Mouse (Mus musculus) cerebellum, adult (tissue): Measurements from ENCODE around the gene Rfc4.

Experiments used
- ATAC-seq: cut with Nextera tagmentation; 2 replicates; pipeline ENCODE4 v1.9.2; 2017; ENCODE audit warnings: mild to moderate bottlenecking, moderate library complexity, mixed read lengths; ENCODE audit not compliant: insufficient number of reproducible peaks, low FRiP score, low TSS enrichment

Rfc4 gene

GRCm38 (mm10) chr16:23136406-23136970, 9.0 kb upstream of the Rfc4 start:
- ATAC-seq, result no peak

DNA sequence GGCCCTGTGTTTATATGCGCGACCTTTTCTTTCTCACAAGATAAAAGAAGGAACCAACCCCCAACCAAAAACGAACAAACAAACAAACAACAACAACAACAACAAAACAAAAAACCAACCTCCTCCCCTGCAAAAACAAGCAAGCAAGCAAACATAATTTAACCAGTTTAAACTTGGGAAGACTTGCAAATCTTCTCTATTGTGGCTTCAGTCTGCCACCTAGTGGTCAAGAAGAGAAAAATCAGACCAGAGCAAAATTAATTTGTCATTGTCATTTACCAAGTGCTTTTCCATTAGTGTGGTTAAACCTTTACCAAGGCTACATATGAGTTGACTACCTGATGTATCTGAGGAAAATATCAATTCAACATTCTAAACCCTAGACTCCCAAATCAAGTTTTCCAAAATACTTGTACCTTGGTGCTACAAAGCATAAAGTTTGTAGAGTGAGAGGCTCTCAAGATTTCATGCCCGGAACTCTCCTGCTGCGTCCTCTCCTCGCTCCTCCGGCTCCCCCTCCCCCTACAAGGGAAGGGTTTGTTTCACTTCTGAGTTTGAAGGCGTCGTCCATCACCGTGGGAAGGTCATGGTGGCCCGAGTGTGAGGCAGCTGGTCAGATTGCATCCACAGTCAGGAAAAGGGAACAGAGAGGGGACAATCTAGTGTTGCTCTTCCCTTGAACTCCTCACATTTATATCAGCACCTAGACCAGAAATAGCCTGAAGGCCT, 8.0 kb upstream of the Rfc4 start:
- no peak for ATAC-seq

- ATAC-seq, result no peak
Observed at GRCm38 (mm10) chr16:23132336-23132735, 4.8 kb upstream of the Rfc4 start.

- no peak for ATAC-seq
Observed at GRCm38 (mm10) chr16:23130303-23130702, 2.8 kb upstream of the Rfc4 start.

- no peak for ATAC-seq
Observed at GRCm38 (mm10) chr16:23127311-23127672, 245 bp downstream of the Rfc4 start.

DNA sequence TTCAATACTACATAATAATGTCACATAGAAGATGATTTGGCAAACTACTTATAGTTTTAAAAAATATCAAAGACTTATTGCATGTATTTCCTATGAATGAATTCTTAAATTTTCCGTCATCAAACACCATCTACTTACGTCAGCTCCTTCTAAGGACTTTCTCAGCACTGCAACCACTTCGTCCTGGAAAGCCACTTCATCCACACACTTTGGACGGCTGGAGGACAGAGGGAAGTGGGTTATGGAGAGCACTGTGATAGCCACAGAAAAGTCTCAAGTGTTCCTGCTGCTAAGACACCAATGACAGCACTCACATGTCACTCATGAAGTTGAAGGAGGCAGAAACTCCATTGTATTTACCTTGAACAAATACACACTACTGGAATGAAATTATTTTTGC, 3.1 kb downstream of the Rfc4 start:
- ATAC-seq, result no peak

DNA sequence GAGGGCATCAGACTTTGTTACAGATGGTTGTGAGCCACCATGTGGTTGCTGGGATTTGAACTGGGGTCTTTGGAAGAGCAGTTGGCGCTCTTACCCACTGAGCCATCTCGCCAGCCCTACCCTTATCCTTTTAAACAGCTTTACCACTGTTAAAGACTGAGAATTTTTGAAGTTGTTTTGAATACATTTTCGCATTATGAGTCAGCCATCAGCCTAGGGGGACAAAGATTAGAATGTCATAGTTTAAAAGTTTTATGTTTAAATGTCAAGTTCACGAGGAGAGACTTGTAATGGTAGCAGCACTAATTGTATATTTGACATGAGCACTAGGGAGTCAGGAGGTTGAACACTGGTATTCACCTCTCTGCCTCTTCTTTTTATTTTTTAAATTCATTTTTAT, 4.4 kb downstream of the Rfc4 start:
- ATAC-seq, result no peak

- no peak for ATAC-seq
Observed at GRCm38 (mm10) chr16:23122446-23122845, 5.1 kb downstream of the Rfc4 start.

- no peak for ATAC-seq
Observed at GRCm38 (mm10) chr16:23117173-23117572, 10.4 kb downstream of the Rfc4 start.

DNA sequence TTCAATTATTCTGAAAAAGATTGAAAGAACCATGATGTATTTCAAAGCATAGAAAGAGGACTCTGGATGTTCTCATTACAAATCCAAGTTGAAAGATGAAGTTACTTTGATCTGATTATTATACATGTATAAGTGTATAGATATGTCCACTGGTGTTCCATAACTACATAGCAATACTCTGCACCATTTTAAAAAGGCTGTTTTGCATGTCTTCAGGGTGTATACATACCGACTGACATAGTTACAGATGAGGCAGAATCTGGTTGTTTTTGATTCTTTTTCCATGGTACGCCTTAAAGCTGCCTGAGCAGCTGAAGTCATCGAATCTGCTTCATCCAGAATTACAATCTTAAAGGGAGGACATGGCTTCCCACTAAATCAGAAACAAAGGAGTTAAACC, 12.1 kb downstream of the Rfc4 start:
- no peak for ATAC-seq

DNA sequence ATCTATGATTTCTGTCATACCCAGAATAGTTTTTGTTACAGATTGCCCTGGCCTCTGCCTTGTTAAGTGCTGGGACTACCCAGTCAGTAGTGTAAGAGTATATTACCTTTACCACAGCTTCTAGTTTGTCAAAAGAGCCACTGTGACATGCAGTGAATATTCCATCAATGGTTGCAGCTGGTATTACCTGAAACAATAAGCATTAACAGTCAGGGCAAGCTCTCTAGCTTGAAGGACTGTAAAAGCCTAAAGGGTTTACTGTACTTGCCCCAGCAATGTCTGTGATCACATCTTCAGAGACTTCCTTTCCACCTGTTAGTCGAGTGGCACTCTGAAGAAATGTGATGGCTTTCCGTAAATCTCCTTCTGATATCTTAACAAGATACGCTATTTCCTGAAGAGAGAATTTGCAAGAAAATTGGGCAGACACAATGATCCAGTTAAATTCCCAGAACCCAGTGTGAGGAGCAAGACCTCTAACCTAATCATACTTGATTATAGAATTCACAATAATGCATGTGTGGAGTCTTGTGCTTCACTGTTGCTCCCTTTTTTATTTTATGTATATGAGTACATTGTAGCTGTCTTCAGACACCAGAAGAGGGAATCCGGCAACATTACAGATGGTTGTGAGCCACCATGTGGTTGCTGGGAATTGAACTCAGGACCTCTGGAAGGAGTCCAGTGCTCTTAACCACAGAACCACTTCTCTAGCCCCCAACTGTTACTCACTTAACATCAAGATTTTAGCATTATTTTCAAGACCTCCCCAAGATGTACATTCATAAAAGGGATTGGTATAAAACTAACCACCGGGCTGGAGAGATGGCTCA, 13.0 kb downstream of the Rfc4 start:
- no peak for ATAC-seq

DNA sequence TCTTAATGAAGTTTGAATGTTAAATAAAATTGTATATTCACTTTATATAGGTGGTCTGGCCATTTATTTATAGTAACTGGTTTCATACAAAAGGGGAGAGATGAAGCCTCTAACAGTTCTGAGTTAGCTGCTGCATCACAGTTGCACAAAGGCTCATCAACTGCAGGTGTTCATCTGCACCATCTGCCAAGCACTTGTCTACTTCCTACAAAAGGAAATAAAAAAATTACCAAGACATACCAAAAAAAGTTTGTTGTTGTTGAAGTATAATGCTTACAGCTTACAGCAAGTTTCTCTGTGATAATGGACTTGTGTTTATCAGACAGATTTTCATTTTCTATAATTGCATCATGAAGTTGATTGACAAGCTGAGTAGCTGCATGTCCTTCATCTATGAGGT, 13.6 kb downstream of the Rfc4 start:
- no peak for ATAC-seq

DNA sequence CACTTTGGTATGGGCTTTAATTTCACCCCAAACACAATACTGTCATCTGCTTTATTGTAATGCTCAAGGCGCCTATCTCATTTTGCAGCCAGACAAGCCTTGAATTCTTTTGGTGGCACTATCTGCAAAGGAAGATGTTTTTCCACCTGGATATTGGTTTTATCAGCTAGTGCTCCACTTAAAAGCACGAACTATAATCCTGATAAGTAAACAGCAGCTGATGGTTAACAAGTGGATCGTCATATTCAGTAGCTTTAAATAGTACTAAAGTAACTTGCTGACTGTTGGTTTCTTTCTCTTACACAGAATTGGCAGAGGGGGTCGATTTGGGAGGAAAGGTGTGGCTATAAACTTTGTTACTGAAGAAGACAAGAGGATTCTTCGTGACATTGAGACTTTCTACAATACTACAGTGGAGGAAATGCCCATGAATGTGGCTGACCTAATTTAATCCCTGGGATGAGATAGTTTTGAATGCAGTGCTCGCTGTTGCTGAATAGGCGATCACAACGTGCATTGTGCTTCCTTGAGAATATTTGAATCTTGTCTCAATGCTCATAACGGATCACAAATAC, 14.6 kb downstream of the Rfc4 start:
- ATAC-seq, result no peak

DNA sequence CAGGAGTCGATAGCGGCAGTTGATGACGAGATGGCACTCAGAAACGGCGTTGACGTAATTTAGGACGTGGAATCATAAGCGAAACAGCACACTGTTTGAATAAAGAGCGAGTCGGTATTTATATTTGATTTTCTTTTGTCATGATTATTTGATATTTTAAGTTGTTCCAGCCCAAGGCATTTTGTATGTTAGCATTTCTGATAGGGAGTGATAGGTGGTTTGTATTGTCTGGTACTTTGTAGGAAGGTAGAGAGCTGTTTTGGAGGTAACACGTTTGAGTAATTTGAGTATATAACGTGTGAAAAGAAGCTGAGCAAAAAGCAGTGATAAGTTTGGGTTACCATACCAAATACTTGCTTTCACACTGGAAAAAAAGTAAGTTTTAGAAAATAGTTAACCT, 15.2 kb downstream of the Rfc4 start:
- no peak for ATAC-seq

GRCm38 (mm10) chr16:23109350-23110280, 17.9 kb downstream of the Rfc4 start:
- ATAC-seq, result no peak

- ATAC-seq, result no peak
Observed at GRCm38 (mm10) chr16:23108943-23109342, 18.6 kb downstream of the Rfc4 start.

GRCm38 (mm10) chr16:23107946-23108759, 19.4 kb downstream of the Rfc4 start:
- peak; percentile 83 for ATAC-seq

DNA sequence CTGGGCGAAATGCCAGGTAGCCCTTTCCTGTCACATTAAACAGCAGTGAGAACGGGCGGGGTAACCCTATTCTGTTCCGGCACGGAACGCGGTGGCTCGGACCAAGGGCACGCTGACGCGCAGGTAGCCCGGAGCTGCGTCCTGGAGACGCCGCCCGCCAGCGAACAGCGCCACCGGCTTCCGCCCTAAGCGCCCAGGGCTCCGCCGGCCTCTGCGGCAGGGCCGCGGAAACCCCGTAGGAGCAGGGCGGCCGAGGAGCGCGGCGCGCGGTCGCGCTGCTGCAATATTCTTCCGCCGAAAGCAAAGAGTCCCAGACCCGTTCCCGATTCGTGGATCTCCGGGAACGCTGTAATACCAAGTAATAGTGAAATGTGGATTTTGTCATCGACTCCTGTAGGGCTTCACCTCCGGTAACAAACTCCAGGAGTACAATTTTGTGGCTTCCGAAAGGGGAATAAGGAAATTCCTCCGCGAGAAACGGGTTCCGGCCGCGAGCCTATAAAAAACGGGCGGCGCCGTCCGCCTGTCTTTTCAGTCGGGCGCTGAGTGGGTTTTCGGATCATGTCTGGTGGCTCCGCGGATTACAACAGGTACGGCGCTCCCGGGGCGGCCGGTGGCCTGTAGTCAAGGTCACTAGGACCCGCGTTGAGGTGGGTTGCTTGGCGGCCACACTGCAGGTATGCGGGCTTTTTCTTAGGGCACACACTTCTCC, 20.1 kb downstream of the Rfc4 start, which contains the start of gene Eif4a2:
Eif4a2 (plus strand) TSS at position 214 of the 712 bp plus-strand sequence.
- ATAC-seq, result peak; percentile 96

GRCm38 (mm10) chr16:23106121-23106520, 21.4 kb downstream of the Rfc4 start:
- ATAC-seq, result no peak
